Mouse (Mus musculus) stomach, postnatal 0 days (tissue): ENCODE results near the gene Mrpl44. TPM values are rescaled to one million over a fixed set of nuclear protein-coding genes. Genes with fewer than 3 reads are reported as not detected.

ENCODE experiments used
- ATAC-seq: fragments of 200-750 bp; cut with Nextera tagmentation; 2 replicates; pipeline ENCODE4 v1.8.0; 2017; ENCODE audit not compliant: low FRiP score, low TSS enrichment
- DNase-seq: peaks from one replicate; pipeline ENCODE4 v3.0.0-alpha.2; 2016; ENCODE audit warnings: low spot score
- H3K27ac ChIP-seq: fragments of 300-500 bp; sonication (generic); replicated peaks from 2 replicates; pipeline ENCODE4 v1.5.1; 2014; ENCODE audit warnings: mild to moderate bottlenecking, control low read depth
- H3K27me3 ChIP-seq: fragments of 300-500 bp; sonication (generic); 2 replicates; pipeline ENCODE4 v1.6.1; 2014; ENCODE audit warnings: low read length; ENCODE audit not compliant: control insufficient read depth, insufficient read depth
- H3K36me3 ChIP-seq: fragments of 300-500 bp; sonication (generic); 2 replicates; pipeline ENCODE4 v1.6.1; 2014; ENCODE audit warnings: low read length, mixed read lengths; ENCODE audit not compliant: control insufficient read depth, insufficient read depth
- H3K4me1 ChIP-seq: fragments of 300-500 bp; sonication (generic); replicated peaks from 2 replicates; pipeline ENCODE4 v1.6.1; 2014; ENCODE audit warnings: antibody characterized with exemption; ENCODE audit not compliant: control insufficient read depth, insufficient read depth
- H3K4me2 ChIP-seq: fragments of 300-500 bp; sonication (generic); replicated peaks from 2 replicates; pipeline ENCODE4 v1.6.1; 2014; ENCODE audit warnings: low read depth, mild to moderate bottlenecking, control low read depth, moderate library complexity
- H3K4me3 ChIP-seq: fragments of 300-500 bp; sonication (generic); 2 replicates; pipeline ENCODE4 v1.5.1; 2014; ENCODE audit warnings: low read depth, low read length, control low read depth
- H3K9ac ChIP-seq: fragments of 300-500 bp; sonication (generic); 2 replicates; pipeline ENCODE4 v1.6.1; 2014; ENCODE audit warnings: mild to moderate bottlenecking, low read length, control low read depth, mixed read lengths
- H3K9me3 ChIP-seq: fragments of 300-500 bp; sonication (generic); 2 replicates; pipeline ENCODE4 v1.6.1; 2016; ENCODE audit warnings: low read length; ENCODE audit not compliant: control insufficient read depth
- CTCF ChIP-seq: IDR thresholded peaks from 2 replicates; pipeline ENCODE4 v1.5.1; 2016; ENCODE audit warnings: antibody characterized with exemption, low read depth, mild to moderate bottlenecking, moderate library complexity
- EP300 ChIP-seq: optimal IDR thresholded peaks from 2 replicates; pipeline ENCODE3; 2016; ENCODE audit warnings: antibody characterized with exemption
- WGBS: fragments of 180-500 bp; shearing (Covaris S2); extraction: QIAGEN DNeasy Blood & Tissue Kit; methylation state at CpG from one replicate; pipeline ENCODE4 v1.1.7; 2014; 5-methylcytosine and 5-hydroxymethylcytosine counted together
- polyA plus RNA-seq: library from polyadenylated mRNA; unstranded; fragments of >200 nt; fragmentation: Nextera tagmentation; extraction: Ambion mirVana; gene quantifications from 2 replicates; pipeline ENCODE4 v1.2.1, GENCODE M21; 2015

Mrpl44 gene
- polyA plus RNA-seq, 1 experiment from 2014 or later: 36.4 TPM

DNA sequence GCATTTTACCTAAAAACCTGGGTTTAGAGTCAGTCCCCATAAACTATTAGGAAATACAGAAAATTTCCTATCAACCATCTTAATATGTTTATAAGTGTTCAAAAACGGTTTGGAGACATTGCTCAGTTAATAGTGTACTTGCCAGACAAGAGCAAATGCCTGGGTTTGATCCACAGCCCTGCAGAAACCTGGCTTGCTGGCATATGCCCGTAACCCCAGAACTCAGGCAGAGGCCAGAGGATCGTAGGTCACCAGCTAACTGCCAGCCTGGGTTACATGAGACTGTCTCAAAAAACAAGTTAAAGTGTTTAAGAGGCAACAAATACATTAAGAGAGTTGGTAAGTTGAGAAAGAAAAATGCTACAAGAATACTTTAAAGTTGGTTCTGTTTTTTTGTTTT lies 20.9 kb upstream of the Mrpl44 start:
- H3K4me2 ChIP-seq: no peak overlapping the region
- 80% methylated on average over 3 of the region's 3 CpGs for whole genome bisulfite sequencing
- no peak overlapping the region for H3K4me3 ChIP-seq
- no peak for ATAC-seq
- no peak overlapping the region for H3K9ac ChIP-seq
- no peaks in the 10 kb centered on the region for H3K27me3 ChIP-seq
- H3K36me3 ChIP-seq: no peaks in the 10 kb centered on the region
- no peak overlapping the region for H3K27ac ChIP-seq
- H3K4me1 ChIP-seq: no peaks in the 10 kb centered on the region; the same call in 1 of the 2 replicates
- no peaks in the 10 kb centered on the region for H3K9me3 ChIP-seq
- no peak for TF ChIP-seq CTCF
- no peak for TF ChIP-seq EP300
- DNase-seq: no peak

DNA sequence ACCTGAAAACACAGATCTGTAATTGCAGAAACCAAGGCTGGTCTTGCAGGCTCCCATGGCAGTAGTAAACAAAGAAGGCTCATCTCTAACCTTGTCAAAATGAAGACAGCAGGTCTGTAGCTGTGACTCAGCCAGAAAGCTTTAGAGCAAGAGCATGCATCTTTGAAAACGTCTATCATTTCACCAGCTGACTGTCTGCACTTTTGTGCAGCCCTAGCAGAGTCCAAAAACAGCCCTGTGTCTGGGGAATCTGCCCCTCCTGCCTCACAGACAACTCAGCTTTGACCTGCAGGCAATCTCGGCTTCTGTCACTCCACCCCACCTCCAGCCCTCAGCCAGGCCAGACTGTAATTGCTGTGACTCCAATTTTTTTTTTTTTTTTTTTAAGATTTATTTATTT lies 20.4 kb upstream of the Mrpl44 start:
- WGBS: 39% methylated on average over 2 of the region's 2 CpGs

DNA sequence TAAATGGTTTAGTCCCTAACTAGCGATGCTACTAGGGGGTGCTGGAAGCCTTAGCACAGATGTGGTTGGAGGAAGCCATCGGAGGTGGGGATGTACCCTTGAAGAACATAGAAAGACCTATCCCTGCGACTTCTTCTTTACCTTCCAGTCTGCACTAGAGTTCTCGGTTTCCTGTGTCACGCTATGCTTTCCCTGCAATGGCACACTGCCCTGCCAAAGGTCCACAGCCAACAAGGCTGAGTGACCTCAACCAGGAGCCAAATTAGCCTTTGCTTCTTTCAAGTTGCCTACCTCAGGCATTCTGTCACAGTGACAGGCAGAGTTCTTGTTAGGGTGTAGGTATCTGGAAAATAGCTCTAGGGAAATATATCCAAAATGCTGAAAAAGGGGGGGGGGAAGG lies 19.4 kb upstream of the Mrpl44 start:
- H3K36me3 ChIP-seq: no peaks in the 10 kb centered on the region
- no peak overlapping the region for H3K4me2 ChIP-seq
- H3K9me3 ChIP-seq: no peaks in the 10 kb centered on the region
- TF ChIP-seq CTCF (no peak), EP300 (no peak)
- peaks cover 4% of the 10 kb centered on the region for H3K4me1 ChIP-seq
- WGBS: 95% methylated on average over 5 of the region's 5 CpGs
- ATAC-seq: no peak
- H3K27me3 ChIP-seq: no peaks in the 10 kb centered on the region
- no peak overlapping the region for H3K9ac ChIP-seq
- H3K4me3 ChIP-seq: no peak overlapping the region
- H3K27ac ChIP-seq: no peak overlapping the region
- DNase-seq: no peak

More for the DNA sequence above, 20.4 kb upstream of the Mrpl44 start:
- H3K36me3 ChIP-seq: no peaks in the 10 kb centered on the region
- DNase-seq (no peak), ATAC-seq (no peak)
- H3K27ac ChIP-seq: no peak overlapping the region
- H3K9me3 ChIP-seq: no peaks in the 10 kb centered on the region
- no peak overlapping the region for H3K4me2 ChIP-seq
- no peaks in the 10 kb centered on the region; the same call in 1 of the 2 replicates for H3K4me1 ChIP-seq
- TF ChIP-seq EP300 (no peak), CTCF (no peak)
- no peaks in the 10 kb centered on the region for H3K27me3 ChIP-seq
- no peak overlapping the region for H3K9ac ChIP-seq
- H3K4me3 ChIP-seq: no peak overlapping the region

DNA sequence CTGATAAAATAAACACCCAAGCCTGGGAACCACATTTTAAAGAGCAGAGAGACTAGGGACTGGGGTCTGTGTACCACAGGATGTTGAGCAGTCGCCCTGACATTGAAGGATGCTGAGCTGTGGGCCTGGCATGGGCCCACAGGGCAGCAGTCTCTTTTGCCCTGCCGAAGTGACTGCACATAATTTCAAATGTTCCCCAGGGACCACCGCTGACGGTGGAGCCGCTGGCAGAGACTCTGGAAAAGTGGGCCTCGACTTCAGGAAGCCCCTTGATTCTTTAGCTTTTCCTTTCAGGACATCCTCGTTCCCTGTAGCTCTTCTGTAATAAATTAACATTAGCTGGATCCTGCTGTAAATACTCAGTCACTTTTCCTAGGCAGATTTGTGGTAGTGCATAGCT lies 18.7 kb upstream of the Mrpl44 start:
- Histone ChIP-seq H3K27me3 (no peaks in the 10 kb centered on the region), H3K9ac (no peak overlapping the region), H3K27ac (no peak overlapping the region), H3K4me3 (no peak overlapping the region), H3K9me3 (no peaks in the 10 kb centered on the region), H3K4me1 (peaks cover 4% of the 10 kb centered on the region), H3K36me3 (no peaks in the 10 kb centered on the region), H3K4me2 (no peak overlapping the region)
- ATAC-seq (no peak), DNase-seq (no peak)
- no peak for TF ChIP-seq EP300
- TF ChIP-seq CTCF: no peak
- WGBS: 60% methylated on average over 7 of the region's 7 CpGs

DNA sequence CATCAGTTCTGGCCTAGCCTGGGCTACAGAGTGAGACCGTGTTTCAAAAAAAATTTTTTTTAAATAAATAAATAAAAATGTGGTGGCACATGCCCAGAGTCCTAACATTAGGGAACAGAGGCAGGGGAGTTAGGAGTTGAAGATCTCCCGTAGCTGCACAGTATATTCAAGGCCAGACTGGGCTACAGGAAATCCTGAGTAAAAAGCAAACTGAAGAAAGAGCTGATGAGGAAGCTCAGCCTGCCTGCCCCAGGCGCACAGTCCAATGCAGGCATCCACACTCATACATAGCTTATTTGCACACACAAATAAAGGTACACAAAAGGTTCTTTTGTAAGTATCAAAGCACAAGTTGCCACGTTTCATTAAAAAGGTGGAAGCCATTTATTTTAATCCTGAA lies 18.2 kb upstream of the Mrpl44 start:
- Histone ChIP-seq H3K4me2 (no peak overlapping the region), H3K27ac (no peak overlapping the region; the same call in 1 of the 2 replicates), H3K27me3 (no peaks in the 10 kb centered on the region), H3K4me3 (no peak overlapping the region), H3K9me3 (no peaks in the 10 kb centered on the region), H3K36me3 (no peaks in the 10 kb centered on the region), H3K4me1 (peaks cover 4% of the 10 kb centered on the region), H3K9ac (no peak overlapping the region)
- DNase-seq (no peak), ATAC-seq (no peak)
- no peak for TF ChIP-seq EP300
- no peak for TF ChIP-seq CTCF
- WGBS: 63% methylated on average over 4 of the region's 4 CpGs

DNA sequence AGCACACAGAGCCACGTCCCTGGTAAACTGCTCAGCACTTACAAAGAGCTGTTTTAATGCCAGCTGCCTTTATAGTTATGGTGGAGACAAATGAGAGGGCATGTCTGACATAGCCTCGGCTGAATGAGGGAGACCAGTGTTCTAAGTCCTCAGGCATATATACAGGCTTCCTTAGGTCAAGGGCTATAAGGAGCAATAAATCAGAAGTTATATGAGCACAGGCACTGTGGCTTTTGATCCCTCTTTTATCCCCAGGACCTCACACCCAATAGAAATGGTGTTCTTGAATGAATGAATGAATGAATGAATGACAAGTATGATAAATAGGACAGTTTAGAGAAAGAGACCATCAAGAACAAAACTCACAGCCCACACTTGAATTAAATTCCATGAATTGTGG lies 16.8 kb upstream of the Mrpl44 start:
- no peaks in the 10 kb centered on the region for H3K9me3 ChIP-seq
- WGBS: 43% methylated on average over 2 of the region's 2 CpGs
- no peaks in the 10 kb centered on the region for H3K27me3 ChIP-seq
- H3K36me3 ChIP-seq: no peaks in the 10 kb centered on the region
- H3K27ac ChIP-seq: no peak overlapping the region
- TF ChIP-seq EP300 (no peak), CTCF (no peak)
- DNase-seq (no peak), ATAC-seq (no peak)
- no peak overlapping the region for H3K9ac ChIP-seq
- peaks cover 4% of the 10 kb centered on the region for H3K4me1 ChIP-seq
- H3K4me3 ChIP-seq: no peak overlapping the region
- no peak overlapping the region for H3K4me2 ChIP-seq
